Mouse (Mus musculus): ENCODE data around the gene Urah. TPM values are rescaled to one million over a fixed set of nuclear protein-coding genes. Genes with fewer than 3 reads are reported as not detected.

Urah gene
- polyA plus RNA-seq, 1 experiment from 2014 or later = 52.2 TPM

GRCm38 (mm10) chr7:140836243-140837115, 1.7 kb downstream of the Urah start:
- no peak for TF ChIP-seq CTCF (IDR thresholded peaks at IDR 0.05; ENCODE audit: low read depth)
- 0 out of 2 replicates have a peak, but pooled peaks cover 3% of the 10 kb centered on the region for H3K4me1 ChIP-seq (replicated peaks; ENCODE audit: control insufficient read depth, insufficient read depth, low read length)

GRCm38 (mm10) chr7:140839556-140839955, 4.7 kb downstream of the Urah start:
- no peak for TF ChIP-seq CTCF (IDR thresholded peaks at IDR 0.05; ENCODE audit: low read depth)
- ATAC-seq = no peak

More at GRCm38 (mm10) chr7:140836243-140837115, 1.7 kb downstream of the Urah start:
- WGBS = 84% methylated on average over 9 of the region's 9 CpGs
- no peak overlapping the region for H3K27ac ChIP-seq (ENCODE audit: low read depth, low read length)
- H3K27me3 ChIP-seq (replicated peaks; ENCODE audit: control insufficient read depth, insufficient read depth, low read length) = no peaks in the 10 kb centered on the region
- H3K4me2 ChIP-seq (replicated peaks; ENCODE audit: low read depth) = no peak overlapping the region
- no peak for ATAC-seq
- H3K9ac ChIP-seq (ENCODE audit: low read depth, low read length) = no peak overlapping the region
- H3K36me3 ChIP-seq (ENCODE audit: control insufficient read depth, insufficient read depth) = no peaks in the 10 kb centered on the region
- no peak overlapping the region for H3K4me3 ChIP-seq (ENCODE audit: low read depth, low read length)
- no peaks in the 10 kb centered on the region for H3K9me3 ChIP-seq (ENCODE audit: control insufficient read depth)

GRCm38 (mm10) chr7:140840750-140841735, 6.2 kb downstream of the Urah start:
- H3K27ac ChIP-seq (ENCODE audit: low read depth, low read length) = no peak overlapping the region
- H3K27me3 ChIP-seq (replicated peaks; ENCODE audit: control insufficient read depth, insufficient read depth, low read length) = no peaks in the 10 kb centered on the region; the same call in 1 of the 2 replicates
- H3K4me1 ChIP-seq (replicated peaks; ENCODE audit: control insufficient read depth, insufficient read depth, low read length) = 0 out of 2 replicates have a peak, but pooled peaks cover under 1% of the 10 kb centered on the region
- H3K9me3 ChIP-seq (ENCODE audit: control insufficient read depth) = no peaks in the 10 kb centered on the region
- H3K4me3 ChIP-seq (ENCODE audit: low read depth, low read length) = no peak overlapping the region
- H3K9ac ChIP-seq (ENCODE audit: low read depth, low read length) = no peak overlapping the region
- WGBS = 30% methylated on average over 19 of the region's 19 CpGs
- H3K36me3 ChIP-seq (ENCODE audit: control insufficient read depth, insufficient read depth) = no peaks in the 10 kb centered on the region
- H3K4me2 ChIP-seq (replicated peaks; ENCODE audit: low read depth) = peak overlapping the region; percentile 44
- no peak; the same call in 1 of the 2 replicates for ATAC-seq
- TF ChIP-seq CTCF (IDR thresholded peaks at IDR 0.05; ENCODE audit: low read depth) = no peak

More at GRCm38 (mm10) chr7:140839556-140839955, 4.7 kb downstream of the Urah start:
- 62% methylated on average over 5 of the region's 5 CpGs for WGBS
- Histone ChIP-seq H3K36me3 (ENCODE audit: control insufficient read depth, insufficient read depth) (no peaks in the 10 kb centered on the region), H3K4me2 (replicated peaks; ENCODE audit: low read depth) (no peak overlapping the region), H3K9ac (ENCODE audit: low read depth, low read length) (no peak overlapping the region), H3K4me3 (ENCODE audit: low read depth, low read length) (no peak overlapping the region), H3K27ac (ENCODE audit: low read depth, low read length) (no peak overlapping the region), H3K9me3 (ENCODE audit: control insufficient read depth) (no peaks in the 10 kb centered on the region), H3K4me1 (replicated peaks; ENCODE audit: control insufficient read depth, insufficient read depth, low read length) (0 out of 2 replicates have a peak, but pooled peaks cover 3% of the 10 kb centered on the region), H3K27me3 (replicated peaks; ENCODE audit: control insufficient read depth, insufficient read depth, low read length) (no peaks in the 10 kb centered on the region)

GRCm38 (mm10) chr7:140843806-140844205, 9.0 kb downstream of the Urah start:
- Histone ChIP-seq H3K9me3 (ENCODE audit: control insufficient read depth) (no peaks in the 10 kb centered on the region), H3K27ac (ENCODE audit: low read depth, low read length) (no peak overlapping the region), H3K27me3 (replicated peaks; ENCODE audit: control insufficient read depth, insufficient read depth, low read length) (no peaks in the 10 kb centered on the region; the same call in 1 of the 2 replicates), H3K4me1 (replicated peaks; ENCODE audit: control insufficient read depth, insufficient read depth, low read length) (no peaks in the 10 kb centered on the region), H3K36me3 (ENCODE audit: control insufficient read depth, insufficient read depth) (no peaks in the 10 kb centered on the region), H3K4me3 (ENCODE audit: low read depth, low read length) (no peak overlapping the region), H3K4me2 (replicated peaks; ENCODE audit: low read depth) (no peak overlapping the region), H3K9ac (ENCODE audit: low read depth, low read length) (no peak overlapping the region)
- no peak for ATAC-seq
- TF ChIP-seq CTCF (IDR thresholded peaks at IDR 0.05; ENCODE audit: low read depth) = no peak
- WGBS = 69% methylated on average over 7 of the region's 7 CpGs

- no peak within 1 kb of the TSS for H3K4me3 ChIP-seq (ENCODE audit: low read depth, low read length)
- WGBS = 27% methylated on average over 14 of the region's 14 CpGs
- no peaks in the 10 kb centered on the region for H3K36me3 ChIP-seq (ENCODE audit: control insufficient read depth, insufficient read depth)
- peak; percentile 70 for ATAC-seq
- no peaks in the 10 kb centered on the region for H3K9me3 ChIP-seq (ENCODE audit: control insufficient read depth)
- H3K27me3 ChIP-seq (replicated peaks; ENCODE audit: control insufficient read depth, insufficient read depth, low read length) = no peaks in the 10 kb centered on the region; the same call in 1 of the 2 replicates
- TF ChIP-seq CTCF (IDR thresholded peaks at IDR 0.05; ENCODE audit: low read depth) = peak; percentile 96
- no peak within 1 kb of the TSS for H3K9ac ChIP-seq (ENCODE audit: low read depth, low read length)
- H3K27ac ChIP-seq (ENCODE audit: low read depth, low read length) = no peak within 1 kb of the TSS
- no peaks in the 10 kb centered on the region for H3K4me1 ChIP-seq (replicated peaks; ENCODE audit: control insufficient read depth, insufficient read depth, low read length)
- H3K4me2 ChIP-seq (replicated peaks; ENCODE audit: low read depth) = no peak within 1 kb of the TSS
Observed at GRCm38 (mm10) chr7:140844905-140845665, 10.3 kb downstream of the Urah start, which contains the start of gene Scgb1c1. Gene Scgb1c1, plus strand, starts transcription at chr7:140845547.

Measured in intestine, postnatal 0 days (tissue).